In genomic region chr16:84703769-84704660, GRCm38 (mm10) we compare ENCODE assay signal across 9 mouse cellular contexts. TPM values are rescaled to one million over a fixed set of nuclear protein-coding genes. Genes with fewer than 3 reads are reported as not detected.
DNase-seq lines count a peak whose midpoint lies in the region; ATAC-seq and TF ChIP-seq lines count a peak whose summit lies in the region.
"Had no signal": no experiment of that assay in that cellular context is flagged by ENCODE, and none has a peak within 500 bp of the region (broad histone marks: within the 10 kb centered on the region; RNA-seq: fewer than 3 reads in every experiment).

No protein-coding gene starts in this region.

- no peak for ATAC-seq in embryonic facial prominence, embryonic 12.5 days (ENCODE audit: insufficient number of reproducible peaks, insufficient read depth, low FRiP score, low TSS enrichment)
- no peak; the same call in 1 of the 2 replicates for ATAC-seq in intestine, embryonic 14.5 days (replicated peaks; ENCODE audit: low FRiP score, low TSS enrichment, low read depth)
- ATAC-seq in neural tube, embryonic 12.5 days (ENCODE audit: low FRiP score, low read depth) = no peak
- ATAC-seq in erythroblast, adult 5-6 weeks (replicated peaks; ENCODE audit: low FRiP score, poor library complexity, severe bottlenecking) = no peak

- H3K9ac ChIP-seq in embryonic facial prominence, embryonic 12.5 days = no peak overlapping the region
- peak overlapping the region; percentile 51; the same call in 1 of the 2 replicates for H3K9ac ChIP-seq in intestine, embryonic 14.5 days (ENCODE audit: low read length)
- H3K9ac ChIP-seq in neural tube, embryonic 12.5 days = no peak overlapping the region

- no peak overlapping the region for H3K27ac ChIP-seq in left cerebral cortex, adult 2 months
- H3K27ac ChIP-seq in embryonic facial prominence, embryonic 12.5 days = no peak overlapping the region
- H3K27ac ChIP-seq in intestine, embryonic 14.5 days (ENCODE audit: low read depth) = no peak overlapping the region
- no peak overlapping the region for H3K27ac ChIP-seq in neural tube, embryonic 12.5 days

- H3K27me3 ChIP-seq in embryonic facial prominence, embryonic 12.5 days = peaks cover 8% of the 10 kb centered on the region; the same call in 1 of the 2 replicates
- peaks cover 19% of the 10 kb centered on the region; the same call in 1 of the 2 replicates for H3K27me3 ChIP-seq in intestine, embryonic 14.5 days (replicated peaks; ENCODE audit: control insufficient read depth, insufficient read depth, low read length)
- H3K27me3 ChIP-seq in neural tube, embryonic 12.5 days (replicated peaks) = peaks cover 13% of the 10 kb centered on the region

- H3K9me3 ChIP-seq in embryonic facial prominence, embryonic 12.5 days = no peaks in the 10 kb centered on the region
- no peaks in the 10 kb centered on the region for H3K9me3 ChIP-seq in intestine, embryonic 14.5 days (ENCODE audit: control insufficient read depth, low read length)
- H3K9me3 ChIP-seq in neural tube, embryonic 12.5 days = no peaks in the 10 kb centered on the region

- H3K4me1 ChIP-seq in embryonic facial prominence, embryonic 12.5 days = no peaks in the 10 kb centered on the region
- H3K4me1 ChIP-seq in intestine, embryonic 14.5 days (replicated peaks; ENCODE audit: control insufficient read depth, insufficient read depth, low read length) = no peaks in the 10 kb centered on the region
- peaks cover 8% of the 10 kb centered on the region for H3K4me1 ChIP-seq in neural tube, embryonic 12.5 days

- intact Hi-C loops in left cerebral cortex, adult 2 months (cut with DNase I) = no loop called here
- intact Hi-C loops in left cerebral cortex, postnatal 10 days (cut with DNase I) = no loop called here

- no peak for TF ChIP-seq CTCF in left cerebral cortex, adult 2 months (IDR thresholded peaks at IDR 0.05)

- peak overlapping the region; percentile 47 for H3K4me3 ChIP-seq in left cerebral cortex, adult 2 months
- peak overlapping the region; percentile 67 for H3K4me3 ChIP-seq in embryonic facial prominence, embryonic 12.5 days
- peak overlapping the region; percentile 58 for H3K4me3 ChIP-seq in intestine, embryonic 14.5 days (ENCODE audit: low read depth, low read length)
- no peak overlapping the region; the same call in 1 of the 2 replicates for H3K4me3 ChIP-seq in neural tube, embryonic 12.5 days

- no peaks in the 10 kb centered on the region for H3K36me3 ChIP-seq in embryonic facial prominence, embryonic 12.5 days
- H3K36me3 ChIP-seq in intestine, embryonic 14.5 days (ENCODE audit: control insufficient read depth, insufficient read depth, low read length) = no peaks in the 10 kb centered on the region
- no peaks in the 10 kb centered on the region for H3K36me3 ChIP-seq in neural tube, embryonic 12.5 days

- WGBS in embryonic facial prominence, embryonic 12.5 days = 67% methylated on average over 13 of the region's 13 CpGs
- WGBS in intestine, embryonic 14.5 days = 65% methylated on average over 13 of the region's 13 CpGs
- 66% methylated on average over 13 of the region's 13 CpGs for WGBS in neural tube, embryonic 12.5 days

- peak overlapping the region; percentile 98 for H3K4me2 ChIP-seq in embryonic facial prominence, embryonic 12.5 days (replicated peaks)
- H3K4me2 ChIP-seq in intestine, embryonic 14.5 days (ENCODE audit: low read length) = peak overlapping the region; percentile 96
- peak overlapping the region; percentile 99 for H3K4me2 ChIP-seq in neural tube, embryonic 12.5 days (replicated peaks)

- DNase-seq in left cerebral cortex, adult 2 months (ENCODE audit: extremely low spot score in 1 of 2, low spot score in 2 of 2) = no peak
- no peak for DNase-seq in left cerebral cortex, postnatal 10 days (ENCODE audit: extremely low spot score in 1 of 2, low spot score in 2 of 2)
- no peak for DNase-seq in intestine, embryonic 14.5 days (ENCODE audit: low spot score)
- no peak for DNase-seq in layer of hippocampus, postnatal 14 days (ENCODE audit: low spot score in 2 of 2)
- no peak for DNase-seq in lung, adult 18-20 months
- DNase-seq: right cerebral cortex, postnatal 25 days had no signal

RNA-seq across cellular contexts. Expression of gene Mrpl39, which starts 31.5 kb away (rescaled TPM):
- 10 to 100 TPM; 20.5 to 21.5 TPM for total RNA-seq in left cerebral cortex, adult 2 months (2021)
- total RNA-seq in left cerebral cortex, postnatal 10 days (2021) = 10 to 100 TPM; 20.0 to 21.2 TPM
- 43.6 and 45.0 TPM in 2 replicates for polyA plus RNA-seq in embryonic facial prominence, embryonic 12.5 days (2016; fragmentation: Nextera tagmentation; extraction: Ambion mirVana)
- polyA plus RNA-seq in intestine, embryonic 14.5 days (2014; fragmentation: Nextera tagmentation; extraction: Ambion mirVana) = 44.7 and 45.6 TPM in 2 replicates
- 45.1 and 47.3 TPM in 2 replicates for polyA plus RNA-seq in neural tube, embryonic 12.5 days (2016; fragmentation: Nextera tagmentation; extraction: Ambion mirVana)
- total RNA-seq in erythroblast, adult 5-6 weeks (2015; ENCODE audit: low replicate concordance) = 9.0 and 11.5 TPM in 2 replicates
- total RNA-seq in erythroblast, adult 5-6 weeks (2017; ENCODE audit: low replicate concordance) = 7.4 and 8.5 TPM in 2 replicates
- total RNA-seq in layer of hippocampus, postnatal 14 days (2021) = 10 to 100 TPM; 21.3 to 22.8 TPM
